Mouse (Mus musculus): ENCODE measurements around the gene Ergic1. TPM values are rescaled to one million over a fixed set of nuclear protein-coding genes. Genes with fewer than 3 reads are reported as not detected.

The Ergic1 gene
- total RNA-seq, 2 experiments from 2014 or later = 144 to 149 TPM

DNA sequence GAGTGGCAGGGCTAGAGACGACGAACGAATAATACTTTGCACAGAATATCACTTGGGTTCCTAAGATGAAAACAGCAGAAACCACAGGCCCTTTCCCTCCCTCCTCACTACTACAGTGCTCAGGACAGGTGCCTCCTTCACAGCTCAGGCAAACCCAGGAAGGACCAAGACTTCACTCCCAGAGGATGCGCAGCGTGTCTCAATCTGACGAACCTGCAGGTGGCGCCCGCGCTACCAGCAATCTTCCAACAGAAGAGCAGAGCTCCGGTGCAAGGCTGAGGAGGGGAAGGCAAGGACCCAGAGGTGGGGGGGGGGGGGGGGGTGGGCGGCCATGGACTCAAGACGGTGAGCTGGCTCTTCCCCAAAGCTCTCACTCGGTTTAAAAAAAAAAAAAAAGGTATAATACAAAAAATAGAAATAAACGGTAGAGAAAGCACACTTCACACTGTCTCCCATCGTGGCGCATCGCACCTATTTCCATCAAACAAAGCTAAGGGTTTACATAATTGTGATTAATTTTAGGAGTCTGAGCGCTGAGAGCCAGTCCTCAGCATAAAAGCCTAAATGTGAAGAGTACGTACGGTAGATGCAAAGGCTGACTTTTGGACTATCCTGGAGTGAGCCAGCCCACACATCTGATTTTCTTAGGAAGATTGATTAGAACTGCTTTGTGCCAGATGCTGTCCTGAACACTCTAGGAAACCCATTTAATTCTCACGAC, 99.1 kb downstream of the Ergic1 start:
- intact Hi-C loops (cut with DNase I) = loop anchor here (1.0 to 10.0 kb wide), 3 partner anchors 122 to 346 kb away; partner anchors contain the start of gene Bnip1
- Histone ChIP-seq H3K4me3 (peak overlapping the region; percentile 13), H3K27ac (peak overlapping the region; percentile 58)
- peak; percentile 72 for TF ChIP-seq CTCF (IDR thresholded peaks at IDR 0.05)
- DNase-seq (ENCODE audit: extremely low spot score in 1 of 2, low spot score in 2 of 2) = peak; percentile 87 to 91

DNA sequence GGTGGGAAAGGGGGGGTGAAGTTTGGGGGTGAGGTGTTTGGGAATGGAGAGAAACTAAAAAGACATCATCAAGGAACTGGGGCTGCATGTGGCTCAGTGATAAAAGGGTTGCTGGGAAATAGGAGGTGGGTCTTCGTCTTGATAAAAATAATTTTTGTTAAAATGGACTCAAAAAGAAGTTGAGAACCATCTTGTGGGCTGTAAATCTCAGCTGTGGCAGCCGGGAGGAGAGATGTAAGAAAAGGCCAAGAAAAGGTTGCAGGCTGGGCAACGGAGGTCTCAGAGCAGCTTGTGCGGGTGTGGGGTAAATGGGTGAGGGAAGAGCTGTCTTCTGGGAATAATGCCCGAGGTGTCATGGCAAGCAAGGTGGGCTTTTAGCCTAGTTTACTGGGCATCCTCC, 100.9 kb downstream of the Ergic1 start:
- no peak overlapping the region for H3K27ac ChIP-seq
- no peak for TF ChIP-seq CTCF (IDR thresholded peaks at IDR 0.05)
- H3K4me3 ChIP-seq = no peak overlapping the region
- intact Hi-C loops (cut with DNase I) = loop anchor here (5.0 to 10.0 kb wide), 2 partner anchors 120 to 347 kb away; partner anchors contain the start of gene Bnip1
- no peak for DNase-seq (ENCODE audit: extremely low spot score in 1 of 2, low spot score in 2 of 2)

DNA sequence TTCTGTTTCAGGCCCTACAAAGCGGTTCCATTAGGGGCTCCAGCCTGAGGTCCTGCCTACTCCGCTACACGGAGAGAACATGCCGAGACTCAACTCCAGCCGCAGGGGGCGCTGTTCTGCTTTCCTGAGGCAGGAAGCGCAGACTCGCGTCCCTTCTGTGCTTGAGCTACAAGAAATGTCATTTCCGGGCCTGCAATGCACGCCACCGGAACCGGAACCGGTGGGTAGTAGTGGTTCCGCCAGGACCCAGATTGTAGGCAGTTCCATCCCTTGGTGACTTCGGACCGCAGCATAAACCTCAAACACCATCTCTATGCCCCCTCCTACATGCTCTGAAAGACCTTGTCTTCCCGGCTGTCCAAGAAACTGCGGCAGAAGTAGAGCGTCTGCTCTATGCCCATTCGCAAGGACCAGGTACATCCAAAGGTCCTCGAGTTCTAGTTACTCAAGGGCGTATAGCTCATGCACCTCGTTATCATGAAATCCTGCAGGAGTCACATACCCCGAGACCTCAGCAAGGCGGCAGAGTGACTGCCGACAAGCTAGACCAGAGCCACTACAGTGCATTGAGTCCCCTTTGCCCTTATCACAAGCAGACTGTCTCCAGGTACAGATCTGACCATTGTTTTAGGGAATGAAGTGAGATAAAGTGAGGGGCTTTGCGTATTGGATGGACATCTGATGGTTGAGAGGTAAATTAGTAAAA, 101.8 kb downstream of the Ergic1 start, which contains the start of gene Atp6v0e:
Gene Atp6v0e, plus strand, starts transcription at position 254 of the 706 bp plus-strand sequence.
- Histone ChIP-seq H3K27ac (peak within 1 kb of the TSS; percentile 90), H3K4me3 (peak within 1 kb of the TSS; percentile 83)
- DNase-seq (ENCODE audit: extremely low spot score in 1 of 2, low spot score in 2 of 2) = peak; percentile 92 to 94
- intact Hi-C loops (cut with DNase I) = loop anchor here (1.0 to 10.0 kb wide), 3 partner anchors 53 to 348 kb away; partner anchors contain the start of gene Bnip1
- TF ChIP-seq CTCF (IDR thresholded peaks at IDR 0.05) = peak; percentile 97

DNA sequence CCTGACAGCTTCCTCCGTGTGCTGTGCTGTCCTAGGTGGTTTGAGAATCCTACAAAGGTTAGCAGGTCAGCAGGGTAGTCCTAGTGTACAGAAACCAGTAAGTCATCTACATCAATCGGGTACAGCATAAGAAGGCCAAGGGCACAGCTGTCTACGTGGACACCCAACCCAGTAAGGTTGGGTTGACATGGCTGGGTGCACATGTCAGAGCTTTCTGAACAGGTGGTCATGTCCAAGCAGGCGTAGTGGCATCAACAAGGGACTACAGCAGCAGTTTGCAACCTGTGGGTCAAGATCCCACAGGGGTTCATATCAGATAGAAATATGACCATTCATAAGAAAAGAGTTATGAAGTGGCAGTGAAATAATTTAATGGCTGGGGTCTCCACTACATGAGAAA, 104.3 kb downstream of the Ergic1 start:
- DNase-seq (ENCODE audit: extremely low spot score in 1 of 2, low spot score in 2 of 2) = no peak
- no peak overlapping the region for H3K27ac ChIP-seq
- intact Hi-C loops (cut with DNase I) = loop anchor here (10.0 kb wide), 1 partner anchor 351 kb away; no protein-coding TSS in a partner anchor
- H3K4me3 ChIP-seq = no peak overlapping the region
- TF ChIP-seq CTCF (IDR thresholded peaks at IDR 0.05) = no peak

DNA sequence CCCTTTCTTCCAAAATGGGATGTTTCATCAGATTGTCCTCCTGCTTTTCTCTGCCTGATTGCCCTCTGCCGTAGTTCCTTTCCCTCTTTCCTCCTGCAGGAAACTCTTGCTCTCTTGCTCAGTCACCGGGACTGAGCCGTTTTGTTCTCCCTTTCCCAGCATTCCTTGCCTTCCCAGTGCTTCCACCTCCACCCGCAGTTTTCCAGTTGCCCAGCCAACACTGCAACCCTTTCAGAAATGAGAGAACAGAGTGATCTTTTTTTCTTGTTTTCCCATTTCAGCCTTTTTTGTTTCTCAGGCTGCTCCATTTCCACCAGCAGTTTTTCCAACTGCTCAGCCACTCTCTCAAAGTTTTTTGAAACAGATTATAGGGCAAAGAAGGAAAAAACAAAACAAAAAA, 110.0 kb downstream of the Ergic1 start:
- peak overlapping the region; percentile 65; the same call in 1 of the 2 replicates for H3K27ac ChIP-seq
- intact Hi-C loops (cut with DNase I) = no loop called here
- no peak for DNase-seq (ENCODE audit: extremely low spot score in 1 of 2, low spot score in 2 of 2)
- no peak overlapping the region for H3K4me3 ChIP-seq
- no peak for TF ChIP-seq CTCF (IDR thresholded peaks at IDR 0.05)

DNA sequence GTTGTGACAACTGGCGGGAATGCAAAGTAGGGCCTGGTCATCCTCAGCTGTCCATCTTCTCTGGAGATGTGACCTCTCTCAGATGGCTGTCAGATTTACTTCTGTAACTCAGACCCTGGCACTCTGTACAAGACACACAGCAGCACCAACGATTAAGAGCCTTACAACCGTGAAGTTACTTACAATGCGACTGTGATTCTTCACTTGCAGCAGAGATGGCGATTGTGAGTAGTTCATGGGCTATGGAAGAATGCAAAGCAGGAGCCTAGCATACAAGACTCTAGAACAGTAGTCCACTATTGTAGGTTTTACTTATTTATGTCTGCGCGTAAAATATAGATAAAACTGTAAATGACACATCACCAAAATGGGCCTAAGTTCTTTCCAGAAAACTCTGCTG, 114.6 kb downstream of the Ergic1 start:
- TF ChIP-seq CTCF (IDR thresholded peaks at IDR 0.05) = no peak

DNA sequence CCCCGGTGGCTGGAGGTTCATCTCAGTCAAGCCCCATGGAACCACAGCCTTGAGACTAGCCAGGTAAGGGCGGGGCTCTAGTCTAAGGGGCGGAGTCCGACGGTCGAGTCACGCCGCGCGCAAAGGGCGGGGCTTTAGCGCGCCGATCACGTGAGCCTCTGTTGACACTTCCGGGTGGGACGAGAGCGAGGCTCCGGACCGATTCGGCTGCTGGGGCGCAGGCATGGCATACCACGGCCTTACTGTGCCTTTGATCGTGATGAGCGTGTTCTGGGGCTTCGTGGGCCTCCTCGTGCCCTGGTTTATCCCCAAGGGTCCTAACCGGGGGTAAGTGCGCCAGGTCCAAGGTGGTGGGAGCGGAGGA, 114.9 kb downstream of the Ergic1 start:
- no peak for TF ChIP-seq CTCF (IDR thresholded peaks at IDR 0.05)
- intact Hi-C loops (cut with DNase I) = loop anchor here (1.0 to 5.0 kb wide), 2 partner anchors 40 to 101 kb away; no protein-coding TSS in a partner anchor
- DNase-seq (ENCODE audit: extremely low spot score in 1 of 2, low spot score in 2 of 2) = peak; percentile 88 to 90

More for the DNA sequence above, 114.6 kb downstream of the Ergic1 start:
- peak overlapping the region; percentile 98 for H3K27ac ChIP-seq
- H3K4me3 ChIP-seq = peak overlapping the region; percentile 95
- intact Hi-C loops (cut with DNase I) = loop anchor here (1.0 to 5.0 kb wide), 2 partner anchors 40 to 101 kb away; no protein-coding TSS in a partner anchor
- no peak for DNase-seq (ENCODE audit: extremely low spot score in 1 of 2, low spot score in 2 of 2)

DNA sequence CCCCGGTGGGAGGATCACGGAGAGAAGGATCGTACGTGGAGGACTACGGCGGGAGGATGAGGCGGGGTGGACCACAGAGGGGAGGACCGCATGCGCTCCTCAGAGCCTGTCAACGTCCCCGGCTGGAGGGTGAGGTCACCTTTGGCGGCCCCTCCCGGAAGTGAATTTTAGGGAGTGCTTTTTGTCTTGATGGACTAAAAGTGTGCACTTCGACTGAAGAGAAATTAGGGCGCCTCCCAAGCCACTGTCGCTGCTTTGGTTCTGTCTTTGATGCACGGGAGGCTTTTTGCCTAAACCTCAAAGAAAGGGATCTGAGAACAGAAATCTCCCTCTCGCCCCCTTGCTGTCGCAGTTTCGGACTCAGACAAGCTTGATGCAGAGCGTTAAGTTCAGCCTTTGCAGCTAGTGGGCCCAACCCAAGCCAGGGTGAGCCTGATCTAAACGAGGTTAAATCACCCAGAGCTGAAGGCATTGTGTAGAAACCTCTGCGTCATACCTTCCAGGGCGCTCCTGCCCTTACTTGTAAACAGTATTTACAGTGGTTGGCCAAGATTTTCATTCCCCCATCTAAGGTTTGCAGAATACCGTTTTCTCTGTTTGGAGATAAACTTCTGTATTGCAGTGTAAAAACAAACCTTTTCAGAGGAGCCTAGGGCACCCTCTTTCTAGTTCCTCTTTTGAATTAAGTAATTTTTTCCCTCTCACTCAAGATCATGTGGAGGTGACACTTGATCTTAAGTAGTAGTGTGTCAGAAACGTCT, 115.5 kb downstream of the Ergic1 start:
- H3K4me3 ChIP-seq = peak overlapping the region; percentile 95
- peak; percentile 8 for TF ChIP-seq CTCF (IDR thresholded peaks at IDR 0.05)
- DNase-seq (ENCODE audit: extremely low spot score in 1 of 2, low spot score in 2 of 2) = peak in 1 of 2 experiments; percentile 65
- H3K27ac ChIP-seq = peak overlapping the region; percentile 98
- intact Hi-C loops (cut with DNase I) = loop anchor here (1.0 to 5.0 kb wide), 2 partner anchors 40 to 101 kb away; no protein-coding TSS in a partner anchor

More for the DNA sequence above, 114.9 kb downstream of the Ergic1 start:
- H3K4me3 ChIP-seq = peak overlapping the region; percentile 95
- H3K27ac ChIP-seq = peak overlapping the region; percentile 98

DNA sequence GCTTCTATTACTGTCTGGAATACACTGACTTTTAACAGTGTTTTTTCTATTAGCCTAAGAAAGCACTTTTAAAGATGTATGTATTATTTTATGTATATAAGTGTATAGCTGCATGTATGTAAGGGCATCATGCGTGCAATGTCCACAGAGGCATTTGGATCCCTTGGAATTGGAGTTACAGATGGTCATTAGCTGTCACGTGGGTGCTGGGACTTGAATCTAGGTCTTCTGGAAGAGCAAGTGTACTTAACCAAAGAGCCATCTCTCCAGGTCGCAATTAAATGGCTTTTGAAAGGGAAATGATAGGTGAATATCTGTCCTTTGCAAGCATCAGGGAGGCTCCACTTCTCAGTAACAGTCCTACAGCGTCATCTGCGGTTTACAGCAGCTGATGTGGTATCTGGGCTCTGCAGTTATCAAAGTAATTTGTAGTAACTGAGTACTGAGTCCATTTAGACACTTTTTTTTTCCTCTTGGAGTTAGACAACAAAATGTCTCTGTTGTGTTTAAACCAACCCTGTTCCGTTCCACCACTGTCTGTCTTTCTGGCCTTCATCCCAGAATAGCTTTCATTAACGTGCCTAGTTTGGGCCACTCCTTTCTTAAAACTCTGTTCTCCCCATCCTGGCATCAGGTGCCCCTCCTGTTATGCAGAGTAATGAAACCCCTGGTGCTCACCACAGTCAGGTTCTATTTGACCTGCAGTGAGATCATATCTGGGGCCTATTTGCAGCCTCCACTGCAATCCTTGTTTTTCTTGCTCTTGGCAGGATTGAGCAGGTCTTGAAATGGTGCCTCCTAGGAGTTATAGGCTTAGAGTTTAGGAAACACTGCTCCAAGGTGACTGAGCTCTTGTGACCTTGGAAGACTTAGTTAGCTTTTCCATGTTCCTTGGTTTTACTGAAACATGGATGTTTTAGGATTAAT, 116.7 kb downstream of the Ergic1 start:
- no peak for DNase-seq (ENCODE audit: extremely low spot score in 1 of 2, low spot score in 2 of 2)
- TF ChIP-seq CTCF (IDR thresholded peaks at IDR 0.05) = no peak
- Histone ChIP-seq H3K4me3 (peak overlapping the region; percentile 95), H3K27ac (peak overlapping the region; percentile 67)
- intact Hi-C loops (cut with DNase I) = loop anchor here (5.0 kb wide), 1 partner anchor 99 kb away; no protein-coding TSS in a partner anchor

DNA sequence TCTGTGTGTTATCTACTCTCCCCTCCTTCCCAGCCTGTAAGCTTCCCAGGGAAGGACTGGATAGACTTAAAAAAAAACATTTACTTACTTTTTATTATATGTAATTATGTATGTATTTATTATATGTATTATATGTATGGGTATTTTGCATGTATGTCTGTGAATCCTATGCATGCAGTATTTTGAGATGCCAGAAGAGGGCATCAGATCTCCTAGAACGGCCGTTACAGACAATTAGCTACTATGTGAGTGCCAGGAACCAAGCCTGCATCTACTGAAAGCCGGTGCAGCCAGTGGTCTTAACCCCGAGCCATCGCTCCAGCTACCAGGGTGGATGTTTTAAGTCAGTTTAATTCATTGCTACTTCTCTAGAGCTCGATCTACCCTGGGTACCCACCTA, 120.0 kb downstream of the Ergic1 start:
- Histone ChIP-seq H3K27ac (no peak overlapping the region), H3K4me3 (no peak overlapping the region)
- intact Hi-C loops (cut with DNase I) = no loop called here
- DNase-seq (ENCODE audit: extremely low spot score in 1 of 2, low spot score in 2 of 2) = no peak
- TF ChIP-seq CTCF (IDR thresholded peaks at IDR 0.05) = peak; percentile 35

Measured in left cerebral cortex, adult 2 months (tissue).